Mouse (Mus musculus) hindbrain, embryonic 12.5 days (tissue): Measurements from ENCODE around the gene Slc32a1. TPM values are rescaled to one million over a fixed set of nuclear protein-coding genes. Genes with fewer than 3 reads are reported as not detected.
A peak's percentile ranks its signal among the peaks of the same experiment; 100 is the strongest.

Experiments
- ATAC-seq: fragments of 200-750 bp; cut with Nextera tagmentation; 2 replicates; pipeline ENCODE4 v1.8.0; 2017; ENCODE audit warnings: moderate TSS enrichment; ENCODE audit not compliant: low FRiP score
- H3K27ac ChIP-seq: fragments of 300-500 bp; sonication (generic); 2 replicates; pipeline ENCODE4 v1.5.1; 2016; ENCODE audit warnings: mild to moderate bottlenecking
- H3K27me3 ChIP-seq: fragments of 300-500 bp; sonication (generic); 2 replicates; pipeline ENCODE4 v1.6.1; 2016; ENCODE audit warnings: mild to moderate bottlenecking
- H3K36me3 ChIP-seq: fragments of 300-500 bp; sonication (generic); 2 replicates; pipeline ENCODE4 v1.6.1; 2016; ENCODE audit warnings: mild to moderate bottlenecking
- H3K4me1 ChIP-seq: fragments of 300-500 bp; sonication (generic); 2 replicates; pipeline ENCODE4 v1.6.1; 2016
- H3K4me2 ChIP-seq: fragments of 300-500 bp; sonication (generic); replicated peaks from 2 replicates; pipeline ENCODE4 v1.6.1; 2016; ENCODE audit warnings: mild to moderate bottlenecking
- H3K4me3 ChIP-seq: fragments of 300-500 bp; sonication (generic); 2 replicates; pipeline ENCODE4 v1.5.1; 2016; ENCODE audit warnings: mild to moderate bottlenecking
- H3K9ac ChIP-seq: fragments of 300-500 bp; sonication (generic); 2 replicates; pipeline ENCODE4 v1.6.1; 2016; ENCODE audit warnings: mild to moderate bottlenecking, moderate library complexity
- H3K9me3 ChIP-seq: fragments of 300-500 bp; sonication (generic); replicated peaks from 2 replicates; pipeline ENCODE4 v1.6.1; 2016; ENCODE audit warnings: mild to moderate bottlenecking
- WGBS: fragments of 180-500 bp; shearing (Covaris S2); methylation state at CpG from one replicate; pipeline ENCODE4 v1.1.7; 2016; 5-methylcytosine and 5-hydroxymethylcytosine counted together
- polyA plus RNA-seq: library from polyadenylated mRNA; unstranded; fragments of >200 nt; fragmentation: Nextera tagmentation; extraction: Ambion mirVana; gene quantifications from 2 replicates; pipeline ENCODE4 v1.2.1, GENCODE M21; 2016

Slc32a1 gene
- 3.5 and 4.3 TPM in 2 replicates for polyA plus RNA-seq

GRCm38 (mm10) chr2:158610488-158611325, at the start of gene Slc32a1:
Gene Slc32a1 (plus strand): TSS chr2:158610767.
- peak within 1 kb of the TSS; percentile 49 for H3K4me3 ChIP-seq
- peak; percentile 51 for ATAC-seq
- H3K4me1 ChIP-seq: peaks cover 34% of the 10 kb centered on the region
- H3K36me3 ChIP-seq: no peaks in the 10 kb centered on the region
- H3K9me3 ChIP-seq: no peaks in the 10 kb centered on the region
- peak within 1 kb of the TSS; percentile 52 for H3K4me2 ChIP-seq
- WGBS: 1% methylated on average over 70 of the region's 77 CpGs
- peaks cover 96% of the 10 kb centered on the region for H3K27me3 ChIP-seq
- H3K27ac ChIP-seq: peak within 1 kb of the TSS; percentile 92
- H3K9ac ChIP-seq: peak within 1 kb of the TSS; percentile 69

- H3K27ac ChIP-seq: peak overlapping the region; percentile 86
- H3K27me3 ChIP-seq: peaks cover 26% of the 10 kb centered on the region
- no peaks in the 10 kb centered on the region for H3K36me3 ChIP-seq
- peak overlapping the region; percentile 19; the same call in 1 of the 2 replicates for H3K4me2 ChIP-seq
- H3K4me1 ChIP-seq: peaks cover 30% of the 10 kb centered on the region
- WGBS: 24% methylated on average over 9 of the region's 9 CpGs
- H3K4me3 ChIP-seq: no peak overlapping the region
- no peak for ATAC-seq
- peak overlapping the region; percentile 50; the same call in 1 of the 2 replicates for H3K9ac ChIP-seq
- no peaks in the 10 kb centered on the region for H3K9me3 ChIP-seq
These were observed 49.8 kb upstream of the Slc32a1 start for GRCm38 (mm10) chr2:158560801-158561200.

- Histone ChIP-seq H3K36me3 (no peaks in the 10 kb centered on the region), H3K4me1 (peaks cover 24% of the 10 kb centered on the region), H3K27me3 (peaks cover 30% of the 10 kb centered on the region; the same call in 1 of the 2 replicates), H3K4me3 (no peak overlapping the region), H3K9me3 (no peaks in the 10 kb centered on the region), H3K4me2 (peak overlapping the region; percentile 19; the same call in 1 of the 2 replicates), H3K27ac (peak overlapping the region; percentile 86), H3K9ac (peak overlapping the region; percentile 50; the same call in 1 of the 2 replicates)
- 49% methylated on average over 3 of the region's 3 CpGs for WGBS
- ATAC-seq: peak; percentile 65
These were observed 49.0 kb upstream of the Slc32a1 start for GRCm38 (mm10) chr2:158561371-158562144.

- H3K27me3 ChIP-seq: peaks cover 25% of the 10 kb centered on the region
- H3K36me3 ChIP-seq: no peaks in the 10 kb centered on the region
- H3K4me2 ChIP-seq: no peak overlapping the region
- peak; percentile 50; the same call in 1 of the 2 replicates for ATAC-seq
- no peaks in the 10 kb centered on the region for H3K9me3 ChIP-seq
- no peak overlapping the region for H3K4me3 ChIP-seq
- no peak overlapping the region for H3K9ac ChIP-seq
- WGBS: 26% methylated on average over 13 of the region's 13 CpGs
- peaks cover 13% of the 10 kb centered on the region for H3K4me1 ChIP-seq
- no peak overlapping the region for H3K27ac ChIP-seq
These were observed 40.0 kb upstream of the Slc32a1 start for GRCm38 (mm10) chr2:158570421-158571081.

GRCm38 (mm10) chr2:158579979-158580378, 30.6 kb upstream of the Slc32a1 start:
- H3K4me1 ChIP-seq: peaks cover 8% of the 10 kb centered on the region; the same call in 1 of the 2 replicates
- H3K36me3 ChIP-seq: no peaks in the 10 kb centered on the region
- WGBS: 36% methylated on average over 4 of the region's 4 CpGs
- peak overlapping the region; percentile 46; the same call in 1 of the 2 replicates for H3K27ac ChIP-seq
- no peak overlapping the region for H3K4me2 ChIP-seq
- no peaks in the 10 kb centered on the region for H3K9me3 ChIP-seq
- H3K27me3 ChIP-seq: 0 out of 2 replicates have a peak, but pooled peaks cover 4% of the 10 kb centered on the region
- no peak overlapping the region for H3K9ac ChIP-seq
- ATAC-seq: peak; percentile 83
- H3K4me3 ChIP-seq: no peak overlapping the region

GRCm38 (mm10) chr2:158584621-158585358, 25.8 kb upstream of the Slc32a1 start:
- no peaks in the 10 kb centered on the region for H3K9me3 ChIP-seq
- H3K4me2 ChIP-seq: no peak overlapping the region
- H3K27me3 ChIP-seq: peaks cover 12% of the 10 kb centered on the region
- H3K36me3 ChIP-seq: no peaks in the 10 kb centered on the region
- H3K4me1 ChIP-seq: peaks cover 24% of the 10 kb centered on the region
- no peak overlapping the region for H3K4me3 ChIP-seq
- WGBS: 9% methylated on average over 12 of the region's 12 CpGs
- H3K27ac ChIP-seq: peak overlapping the region; percentile 44; the same call in 1 of the 2 replicates
- no peak overlapping the region for H3K9ac ChIP-seq
- peak; percentile 51; the same call in 1 of the 2 replicates for ATAC-seq

GRCm38 (mm10) chr2:158588524-158589271, 21.9 kb upstream of the Slc32a1 start:
- ATAC-seq: peak; percentile 32; the same call in 1 of the 2 replicates
- WGBS: 34% methylated on average over 8 of the region's 8 CpGs

GRCm38 (mm10) chr2:158590495-158590894, 20.1 kb upstream of the Slc32a1 start:
- Histone ChIP-seq H3K4me3 (no peak overlapping the region), H3K4me2 (no peak overlapping the region), H3K9me3 (no peaks in the 10 kb centered on the region), H3K9ac (no peak overlapping the region), H3K27ac (no peak overlapping the region), H3K36me3 (no peaks in the 10 kb centered on the region), H3K4me1 (peaks cover 25% of the 10 kb centered on the region), H3K27me3 (peaks cover 13% of the 10 kb centered on the region)
- no peak for ATAC-seq
- WGBS: 66% methylated on average over 3 of the region's 3 CpGs

More at GRCm38 (mm10) chr2:158588524-158589271, 21.9 kb upstream of the Slc32a1 start:
- H3K9ac ChIP-seq: no peak overlapping the region
- H3K27ac ChIP-seq: peak overlapping the region; percentile 50
- H3K4me2 ChIP-seq: no peak overlapping the region
- no peaks in the 10 kb centered on the region for H3K9me3 ChIP-seq
- peaks cover 19% of the 10 kb centered on the region for H3K27me3 ChIP-seq
- no peaks in the 10 kb centered on the region for H3K36me3 ChIP-seq
- peaks cover 22% of the 10 kb centered on the region for H3K4me1 ChIP-seq
- H3K4me3 ChIP-seq: no peak overlapping the region

GRCm38 (mm10) chr2:158591286-158591685, 19.3 kb upstream of the Slc32a1 start:
- ATAC-seq: peak; percentile 39; the same call in 1 of the 2 replicates
- H3K27me3 ChIP-seq: peaks cover 18% of the 10 kb centered on the region
- H3K4me1 ChIP-seq: peaks cover 31% of the 10 kb centered on the region
- H3K4me3 ChIP-seq: no peak overlapping the region
- H3K9ac ChIP-seq: no peak overlapping the region
- 33% methylated on average over 5 of the region's 5 CpGs for WGBS
- H3K27ac ChIP-seq: peak overlapping the region; percentile 37; the same call in 1 of the 2 replicates
- H3K9me3 ChIP-seq: no peaks in the 10 kb centered on the region
- no peak overlapping the region for H3K4me2 ChIP-seq
- no peaks in the 10 kb centered on the region for H3K36me3 ChIP-seq

GRCm38 (mm10) chr2:158593371-158593770, 17.2 kb upstream of the Slc32a1 start:
- 81% methylated on average over 4 of the region's 4 CpGs for WGBS
- no peaks in the 10 kb centered on the region for H3K36me3 ChIP-seq
- no peak overlapping the region for H3K4me2 ChIP-seq
- H3K9me3 ChIP-seq: no peaks in the 10 kb centered on the region
- H3K4me3 ChIP-seq: no peak overlapping the region
- ATAC-seq: no peak
- peaks cover 21% of the 10 kb centered on the region for H3K27me3 ChIP-seq
- H3K27ac ChIP-seq: no peak overlapping the region
- H3K9ac ChIP-seq: no peak overlapping the region
- peaks cover 28% of the 10 kb centered on the region for H3K4me1 ChIP-seq
